Mouse (Mus musculus): ENCODE results near the gene Plcb4.
"Not testable (repeated sequence)": the region's sequence is repeated elsewhere in the genome, so short reads cannot be mapped to it uniquely, and the experiment has no call there.

Plcb4 gene

DNA sequence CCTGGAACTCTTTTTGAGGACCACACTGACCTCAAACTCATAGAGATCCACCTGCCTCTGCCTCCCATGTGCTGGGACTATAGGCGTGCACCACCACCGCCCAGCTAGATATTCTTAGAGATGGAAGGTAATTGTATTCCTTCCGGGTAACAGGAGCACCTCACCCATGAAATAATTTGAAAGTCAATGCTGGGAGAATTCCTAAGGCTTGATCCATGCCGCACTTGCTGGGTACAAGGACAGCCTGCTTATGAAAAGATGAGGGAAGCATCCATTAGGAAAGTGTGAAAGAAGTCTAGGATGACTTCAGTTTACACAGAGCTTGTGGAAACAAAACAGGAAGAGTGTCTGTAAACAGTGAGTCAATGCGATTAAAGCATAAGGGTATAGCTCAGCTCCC is 232.9 kb downstream of the Plcb4 start:
- DNase-seq (ENCODE audit: low spot score): no peak

DNA sequence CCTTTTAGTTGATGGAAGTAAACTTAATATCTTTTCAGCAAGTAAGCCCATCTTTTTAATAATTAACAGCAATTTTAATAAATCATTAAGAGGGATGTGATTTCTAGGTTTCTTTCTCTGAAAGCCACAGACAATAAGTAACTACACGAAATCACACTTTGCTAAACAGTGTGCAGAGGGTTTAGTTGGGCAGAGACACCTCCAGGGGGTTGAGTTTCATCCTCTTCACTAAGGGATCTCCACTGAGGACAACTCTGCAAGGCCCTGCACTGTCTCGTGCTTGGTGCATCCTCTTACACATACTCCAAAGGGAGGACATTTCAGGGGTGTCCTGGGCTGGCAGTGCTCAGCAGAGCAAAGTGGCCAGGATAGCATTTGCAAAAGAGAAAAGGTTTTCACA is 235.8 kb downstream of the Plcb4 start:
- no peak for DNase-seq (ENCODE audit: low spot score)

DNA sequence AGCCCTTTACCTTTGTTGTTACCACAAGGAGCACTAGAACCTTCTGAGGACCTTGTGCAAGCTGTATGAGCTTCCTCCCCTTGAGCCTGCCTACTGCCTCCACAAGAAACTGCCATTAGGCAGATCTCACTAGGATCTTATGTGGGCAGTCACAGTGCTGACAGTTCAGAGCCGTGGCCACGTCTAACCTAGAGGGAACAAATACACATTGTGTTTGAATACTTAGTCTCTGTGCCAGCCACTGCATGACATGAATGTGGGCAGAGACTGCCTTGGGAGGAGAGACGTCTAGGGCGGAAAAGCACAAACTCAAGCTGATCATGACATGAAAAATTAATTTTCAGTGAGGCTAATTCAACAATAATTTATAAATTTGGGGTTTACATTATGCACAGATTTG is 239.2 kb downstream of the Plcb4 start:
- no peak for DNase-seq (ENCODE audit: low spot score)

DNA sequence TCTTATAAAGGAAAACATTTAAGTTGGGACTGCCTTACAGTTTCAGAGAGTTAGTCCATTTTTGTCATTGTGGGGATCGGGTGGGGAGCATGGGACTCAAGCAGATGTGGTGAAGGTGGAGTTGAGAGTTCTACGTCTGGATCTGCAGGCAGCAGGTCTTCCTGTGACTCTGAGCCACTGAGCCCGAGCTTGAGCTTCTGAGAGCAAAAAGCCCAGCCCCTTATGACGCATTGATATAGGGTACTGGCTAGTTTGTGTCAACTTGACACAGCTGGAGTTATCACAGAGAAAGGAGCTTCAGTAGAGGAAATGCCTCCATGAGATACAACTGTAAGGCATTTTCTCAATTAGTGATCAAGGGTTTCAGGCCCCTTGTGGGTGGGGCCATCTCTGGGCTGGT is 241.1 kb downstream of the Plcb4 start:
- not testable (repeated sequence) for DNase-seq (ENCODE audit: low spot score)

DNA sequence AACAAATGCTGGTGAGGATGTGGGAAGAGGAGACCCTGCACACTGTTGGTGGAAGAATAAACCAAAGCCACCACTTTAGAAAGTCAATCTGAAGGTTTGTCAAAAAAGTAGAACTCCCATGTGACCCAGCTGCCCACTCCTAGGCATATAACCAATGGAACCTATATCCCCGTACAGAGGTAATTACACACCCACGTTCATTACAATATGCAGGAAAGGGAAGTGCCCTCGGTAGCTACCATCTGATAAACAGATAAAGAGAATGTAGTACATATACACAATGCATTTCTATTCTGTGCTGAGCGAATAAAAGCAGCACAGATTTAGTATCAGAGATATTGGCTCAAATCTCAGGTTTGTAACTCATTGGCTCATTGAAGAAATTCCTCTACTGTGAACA is 242.2 kb downstream of the Plcb4 start:
- DNase-seq (ENCODE audit: low spot score): no peak

DNA sequence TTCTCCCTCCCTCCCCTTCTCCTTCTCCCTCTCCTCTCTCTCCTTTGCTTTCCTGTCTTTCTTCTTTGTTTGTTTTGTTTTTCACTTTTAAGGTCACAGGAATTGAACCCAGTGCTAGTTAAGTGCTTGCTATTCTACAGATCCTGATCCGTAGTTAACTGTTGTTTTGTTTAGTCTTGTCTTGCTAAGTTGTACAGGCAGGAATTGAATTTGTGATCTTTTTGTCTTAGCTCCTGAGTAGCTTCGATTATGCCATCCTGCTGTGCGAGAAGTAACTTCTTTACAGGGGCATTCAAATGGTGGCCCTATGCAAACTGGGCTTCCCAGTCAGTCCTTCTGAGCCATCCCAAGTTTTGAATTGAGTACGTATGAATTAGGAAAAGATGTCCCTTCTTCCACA is 245.5 kb downstream of the Plcb4 start:
- no peak for DNase-seq (ENCODE audit: low spot score)

DNA sequence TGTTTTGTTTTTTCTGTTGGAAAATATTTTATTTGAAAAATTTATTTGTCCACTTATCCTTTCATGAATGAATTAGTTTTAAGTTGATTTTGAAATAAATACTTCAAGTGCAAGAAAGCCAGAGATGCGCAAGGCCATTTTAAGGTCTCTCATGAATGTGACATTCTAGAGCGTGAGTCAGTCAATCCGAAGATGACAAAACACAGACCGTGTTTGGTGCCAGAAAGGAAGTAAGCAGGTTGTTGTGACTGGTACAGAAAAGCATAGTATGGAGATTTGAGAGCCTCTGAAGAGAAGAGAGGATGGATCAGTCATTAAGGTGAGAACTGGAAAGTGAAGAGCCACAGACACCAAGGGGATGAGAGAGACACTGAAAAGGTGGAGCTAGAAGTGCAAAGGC is 246.0 kb downstream of the Plcb4 start:
- no peak for DNase-seq (ENCODE audit: low spot score)

DNA sequence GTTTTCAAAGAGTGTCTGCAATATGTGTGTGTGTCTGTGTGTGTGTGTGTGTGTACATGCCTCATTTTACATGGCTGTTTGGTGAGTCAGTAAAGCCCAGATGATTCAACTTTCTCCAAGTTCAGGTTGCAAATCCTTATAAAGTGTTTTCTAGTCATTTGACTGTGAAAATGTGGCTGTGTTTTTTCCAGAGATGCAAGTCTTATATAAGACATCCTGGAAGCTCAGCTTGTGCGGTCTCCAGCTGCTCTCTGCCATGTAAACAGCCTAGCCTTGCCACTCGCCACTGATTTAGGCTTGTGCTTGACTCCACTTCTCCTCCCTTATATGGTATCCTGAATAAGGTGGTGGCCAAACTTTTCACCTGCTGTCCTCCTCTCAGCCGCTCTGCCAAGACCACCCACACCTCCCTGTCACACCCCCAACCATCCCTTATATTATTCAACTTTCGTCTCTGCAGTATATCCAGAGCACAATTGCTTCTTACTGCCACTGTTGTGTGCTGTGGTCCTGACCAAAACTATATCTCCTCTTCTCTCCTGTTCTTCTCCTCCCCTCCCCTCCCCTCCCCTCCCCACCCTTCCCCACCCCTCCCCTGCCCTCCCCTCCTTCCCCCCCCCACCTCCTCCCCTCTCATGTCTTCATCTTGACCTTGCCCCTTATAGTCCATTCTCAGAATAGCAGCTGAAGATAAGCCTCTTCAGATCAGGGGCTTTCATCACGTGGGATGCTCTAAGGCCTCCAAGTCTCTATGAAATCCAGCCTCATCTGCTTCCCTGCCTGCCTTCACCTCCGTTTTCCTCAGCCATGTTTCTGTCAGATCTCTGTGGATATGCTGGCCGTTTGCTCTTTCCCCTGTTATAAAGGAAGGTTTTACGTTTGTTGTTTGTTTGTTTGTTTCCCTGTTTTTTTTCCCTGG is 255.8 kb downstream of the Plcb4 start:
- DNase-seq (ENCODE audit: low spot score): no peak

DNA sequence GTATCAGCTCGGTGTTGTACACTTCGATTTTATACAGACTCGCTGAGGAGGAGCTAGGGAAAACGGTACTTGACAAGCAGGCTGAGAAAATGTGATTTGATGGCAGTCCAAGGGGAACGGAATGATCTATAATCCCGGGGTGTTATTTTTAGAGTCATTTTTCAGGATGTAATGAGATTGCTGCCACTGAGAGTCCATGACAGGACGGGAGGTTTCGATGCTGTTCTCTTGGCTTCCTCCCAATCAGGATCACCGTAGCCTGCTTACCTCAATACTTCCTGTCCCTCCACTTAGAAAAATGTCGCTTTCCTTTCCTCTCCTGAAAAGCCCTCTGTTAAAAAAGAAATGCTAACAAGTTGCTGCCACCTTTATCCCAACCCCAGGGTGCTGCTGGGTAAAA is 257.1 kb downstream of the Plcb4 start:
- DNase-seq (ENCODE audit: low spot score): no peak

DNA sequence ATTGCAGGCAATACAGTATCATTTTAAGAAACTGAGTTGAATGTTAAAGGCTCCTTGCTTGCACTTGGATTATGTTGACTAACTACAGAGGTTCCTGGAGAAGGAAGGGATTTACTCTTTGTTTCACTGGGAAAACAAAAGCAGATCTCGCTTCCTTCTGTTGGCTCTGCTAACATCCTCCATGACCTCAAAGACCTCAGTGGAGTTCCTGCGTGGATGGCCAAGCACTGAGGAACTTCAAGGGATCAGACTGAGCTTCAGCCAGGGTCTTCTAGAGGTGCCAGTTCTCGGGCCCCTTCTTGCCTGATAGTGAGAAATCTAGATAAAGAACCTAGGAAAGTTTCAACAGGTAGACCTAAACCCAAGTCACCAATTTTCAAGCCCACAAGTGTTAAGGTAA is 258.2 kb downstream of the Plcb4 start:
- no peak for DNase-seq (ENCODE audit: low spot score)

DNA sequence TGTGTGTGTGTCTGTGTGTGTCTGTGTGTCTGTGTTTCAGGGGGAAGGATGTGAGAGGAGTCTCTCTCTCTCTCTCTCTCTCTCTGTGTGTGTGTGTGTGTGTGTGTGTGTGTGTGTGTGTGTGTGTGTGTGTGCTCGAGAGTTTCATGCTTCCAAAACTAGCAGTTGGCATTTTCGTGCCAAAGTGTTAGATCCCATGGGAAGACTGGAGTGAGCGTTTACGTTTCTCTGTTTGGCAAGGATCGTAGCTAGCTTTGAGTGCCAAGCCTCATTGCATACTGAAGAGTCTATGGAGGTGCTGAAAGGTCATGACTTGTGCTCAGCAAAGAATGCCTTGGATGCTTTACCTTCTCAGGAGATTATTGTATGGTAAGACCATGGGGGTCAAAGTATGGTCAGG is 259.3 kb downstream of the Plcb4 start:
- DNase-seq (ENCODE audit: low spot score): no peak

DNA sequence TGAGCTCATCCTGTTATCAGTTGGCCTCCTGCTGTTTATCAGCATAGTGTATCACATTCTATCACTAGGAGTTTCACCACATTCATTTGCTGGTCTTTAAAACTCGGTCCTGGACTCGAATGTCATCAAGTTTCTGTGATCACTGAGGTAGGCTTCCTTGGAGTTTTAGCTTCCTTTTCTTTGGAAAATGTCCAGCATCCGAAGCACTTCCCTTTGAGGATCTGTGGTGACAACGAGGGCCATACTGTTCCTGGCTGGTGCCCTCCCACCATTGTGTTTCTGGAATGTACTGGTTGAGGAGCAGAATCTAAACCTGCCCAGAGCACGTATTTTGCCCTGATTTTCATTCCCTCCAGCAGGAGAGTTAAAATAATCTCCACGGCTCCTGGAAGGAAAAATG is 260.8 kb downstream of the Plcb4 start:
- DNase-seq (ENCODE audit: low spot score): no peak

DNA sequence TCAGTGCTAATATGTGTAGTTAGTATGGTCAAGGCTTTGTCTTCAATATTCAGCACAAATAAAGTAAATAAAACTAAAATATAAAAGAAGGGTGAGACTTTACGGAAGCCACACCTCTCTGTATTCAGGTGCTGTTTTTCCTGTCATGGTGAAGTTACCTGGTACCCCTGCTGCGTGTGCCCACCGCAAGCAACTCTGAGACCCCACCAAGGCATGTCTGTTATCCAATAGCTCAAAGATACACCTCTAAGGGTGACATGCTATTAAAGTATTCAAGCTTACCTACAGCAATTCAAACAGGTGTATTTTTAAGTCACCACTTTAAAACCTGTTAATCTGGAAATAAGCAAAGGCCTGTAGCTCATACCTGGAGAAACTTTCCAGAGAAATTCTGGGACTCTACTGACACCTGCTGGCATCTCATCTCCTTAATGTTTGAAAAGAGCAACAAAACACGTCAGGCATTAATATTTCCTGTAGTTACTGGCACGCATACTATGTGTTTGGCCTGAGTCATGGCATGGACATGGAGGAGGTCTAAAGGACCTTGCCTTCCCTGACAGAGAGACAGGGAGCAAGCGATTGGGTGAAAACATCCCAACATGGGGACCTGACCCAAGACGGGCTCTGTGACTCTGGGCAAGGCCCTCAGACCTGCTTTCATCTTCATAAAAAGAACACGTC is 268.0 kb downstream of the Plcb4 start:
- DNase-seq (ENCODE audit: low spot score): no peak

DNA sequence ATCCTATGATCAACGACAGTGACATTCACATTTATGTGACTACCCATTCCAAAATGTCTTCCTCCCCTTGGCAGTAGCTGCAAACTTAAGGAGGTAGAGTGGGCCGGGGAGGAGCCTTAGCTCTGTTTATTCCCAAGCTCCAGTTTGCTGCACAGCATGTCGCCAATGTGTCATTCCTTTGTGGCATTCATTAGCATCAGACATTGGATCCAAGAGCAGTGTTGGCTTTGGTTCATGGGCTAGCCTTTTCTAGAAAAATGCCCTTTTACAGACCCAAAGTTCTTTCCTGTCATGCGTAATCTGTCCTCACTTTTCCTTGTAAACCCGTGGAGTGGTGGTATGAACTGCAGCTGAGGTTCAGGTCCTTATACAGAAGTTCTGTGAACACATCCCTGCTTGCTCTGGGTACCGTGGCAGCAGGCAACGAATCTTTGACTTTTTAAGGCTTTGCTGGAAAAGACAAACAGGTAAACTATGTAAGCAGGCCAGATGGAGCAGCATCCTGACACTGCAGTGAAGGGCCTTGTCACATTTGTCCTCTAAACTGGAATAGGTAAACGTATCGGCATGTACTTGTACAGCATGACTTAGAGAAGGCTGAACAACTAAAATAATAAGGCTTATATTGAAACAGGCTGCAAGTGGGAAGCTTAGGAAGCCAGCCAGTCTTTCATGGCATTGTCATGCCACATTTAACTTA is 270.4 kb downstream of the Plcb4 start:
- DNase-seq (ENCODE audit: low spot score): no peak

DNA sequence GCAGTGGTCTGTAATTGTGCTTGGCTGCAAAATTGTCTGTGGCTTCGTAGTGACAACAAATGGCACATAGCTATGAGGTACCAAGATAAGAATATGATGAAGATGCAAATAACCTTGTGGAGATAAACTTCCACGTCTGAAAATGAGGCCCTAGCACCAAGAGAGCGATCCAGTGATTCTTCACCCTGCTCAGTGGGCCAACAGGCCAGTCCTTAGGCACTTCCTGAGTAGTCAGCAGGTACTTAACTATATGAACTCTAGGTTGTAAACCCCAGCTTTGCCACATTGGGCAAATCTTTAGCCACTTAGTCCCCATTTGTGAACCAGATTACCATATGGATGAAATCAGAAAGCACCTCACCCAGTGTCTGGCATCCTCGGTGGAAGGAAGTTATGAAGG is 271.9 kb downstream of the Plcb4 start:
- no peak for DNase-seq (ENCODE audit: low spot score)

DNA sequence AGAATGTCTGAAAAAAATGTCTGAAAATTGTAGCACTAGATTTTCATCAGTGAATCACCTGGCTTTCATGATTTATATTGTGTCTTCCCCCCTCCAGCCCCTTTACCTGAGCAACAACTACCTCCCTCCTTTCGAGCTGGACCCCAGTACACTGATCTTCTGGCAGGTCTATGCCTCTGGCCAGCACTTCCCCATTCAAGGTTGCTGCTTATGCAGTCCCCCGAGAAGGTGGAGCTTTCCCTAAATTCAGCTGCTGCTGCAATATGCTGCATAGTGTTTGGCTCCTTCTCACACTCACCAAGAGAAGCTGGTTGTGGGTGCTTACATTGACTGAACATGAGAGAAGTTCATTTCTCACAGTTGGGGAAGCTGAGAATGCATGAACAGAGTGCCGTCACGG is 273.8 kb downstream of the Plcb4 start:
- DNase-seq (ENCODE audit: low spot score): no peak

DNA sequence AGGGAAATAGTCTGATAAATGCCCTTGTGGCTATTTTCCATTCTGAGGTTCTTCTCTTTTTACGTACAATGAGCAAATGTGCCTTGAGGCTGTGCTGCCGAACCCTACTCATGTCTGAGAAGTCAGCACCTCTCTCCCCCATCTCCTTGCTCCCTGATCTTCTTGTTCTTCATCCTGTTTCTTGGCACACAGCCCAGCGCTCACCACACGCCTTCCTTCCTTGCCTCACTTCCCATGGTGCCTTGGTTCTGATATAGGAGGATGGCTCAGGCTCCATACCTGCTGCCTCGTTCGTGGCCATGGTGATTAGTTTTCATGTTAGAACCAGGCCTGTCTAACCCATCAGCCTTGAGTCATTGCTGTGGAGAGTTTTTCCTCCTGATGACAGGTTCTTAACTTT is 277.6 kb downstream of the Plcb4 start:
- DNase-seq (ENCODE audit: low spot score): no peak

DNA sequence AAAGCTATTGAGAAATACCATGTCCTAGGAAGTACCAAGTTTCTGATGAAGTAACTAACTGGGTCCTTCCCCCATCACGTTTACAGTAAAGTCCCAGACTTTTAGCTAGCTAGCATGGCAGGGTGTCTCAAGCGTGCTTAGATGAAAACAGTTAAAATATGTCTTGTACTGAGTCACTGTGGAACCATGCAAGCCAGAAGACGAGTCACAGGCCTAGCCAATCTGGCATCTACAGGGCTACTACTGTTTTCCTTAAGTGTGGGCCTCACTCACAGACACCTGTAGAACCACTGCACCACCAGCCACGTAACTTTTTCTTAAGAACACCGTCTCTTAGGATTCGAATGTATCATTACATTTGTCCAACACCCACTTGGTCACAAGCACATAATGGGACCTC is 278.8 kb downstream of the Plcb4 start:
- DNase-seq (ENCODE audit: low spot score): no peak

DNA sequence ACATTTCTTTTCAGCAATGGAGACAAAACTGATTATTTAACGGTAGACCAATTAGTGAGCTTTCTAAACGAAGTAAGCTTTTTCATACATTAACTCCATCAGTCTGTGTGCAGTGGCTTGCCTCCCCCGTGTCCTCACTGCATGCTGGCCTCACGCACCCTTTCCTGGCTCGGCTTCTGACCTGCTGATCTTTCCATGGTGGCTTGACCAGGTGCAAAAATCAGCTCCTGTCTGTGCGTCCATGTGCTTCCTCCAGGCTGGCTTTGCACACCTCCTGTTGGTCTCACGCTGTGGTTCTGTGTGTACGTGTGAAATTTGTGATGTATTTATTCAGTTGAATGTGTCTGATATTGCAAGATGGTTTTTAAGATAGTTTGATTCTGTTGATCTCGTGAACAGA is 281.1 kb downstream of the Plcb4 start:
- DNase-seq (ENCODE audit: low spot score): no peak

DNA sequence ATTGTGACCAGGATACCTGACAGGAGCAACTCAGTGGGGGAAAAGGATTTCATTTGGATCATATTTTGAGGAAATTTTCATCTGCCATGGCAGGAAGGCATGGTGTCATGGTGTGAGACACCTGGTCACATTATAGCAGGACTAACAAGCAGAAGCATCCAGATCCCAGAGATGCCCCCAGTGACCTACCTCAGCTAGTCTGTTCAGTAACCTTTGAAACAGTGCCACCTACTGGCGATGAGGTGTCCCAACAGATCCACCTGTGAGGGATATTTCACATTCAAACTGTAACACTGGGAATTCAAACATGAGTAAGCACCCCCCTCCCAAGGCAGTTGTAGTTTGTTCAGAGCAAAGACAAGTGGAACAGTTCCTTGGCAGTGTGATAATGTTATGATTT is 289.0 kb downstream of the Plcb4 start:
- peak; percentile 2 for DNase-seq (ENCODE audit: low spot score)

DNA sequence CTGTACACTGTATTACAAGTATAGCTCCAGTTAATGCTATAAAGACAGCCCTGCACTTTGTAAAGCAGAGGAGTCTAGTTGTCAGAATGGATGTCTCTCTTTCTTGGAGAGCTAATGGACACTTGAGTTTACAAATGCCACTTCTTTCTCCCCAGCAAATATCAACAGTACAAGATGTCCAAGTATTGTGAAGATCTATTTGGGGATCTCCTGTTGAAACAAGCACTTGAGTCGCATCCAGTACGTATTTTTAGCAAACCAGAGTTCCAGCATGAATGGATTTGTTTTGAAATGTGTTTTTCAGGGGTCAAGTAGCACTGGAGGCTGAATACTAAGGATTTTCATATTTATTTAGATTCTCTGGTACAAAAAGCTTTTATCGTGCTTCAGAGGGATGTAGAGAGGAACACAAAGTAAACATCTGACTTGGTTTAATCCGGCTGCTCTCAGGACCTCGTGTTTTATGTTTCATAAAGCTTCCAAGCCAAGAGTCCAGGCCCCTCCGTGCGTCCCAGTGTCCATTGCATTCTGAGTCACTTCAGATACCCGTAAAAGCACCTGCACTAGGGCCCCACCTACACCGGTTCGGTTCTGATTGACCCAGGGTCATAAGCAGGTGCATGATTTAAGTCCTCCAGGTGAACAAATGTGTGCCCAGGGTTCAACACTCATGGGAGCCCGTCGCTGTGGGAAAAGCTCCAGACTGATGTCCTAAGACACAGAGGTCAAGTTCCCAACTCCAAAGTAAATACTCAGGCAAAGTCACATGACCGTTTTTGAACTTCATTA is 296.1 kb downstream of the Plcb4 start:
- DNase-seq (ENCODE audit: low spot score): no peak

DNA sequence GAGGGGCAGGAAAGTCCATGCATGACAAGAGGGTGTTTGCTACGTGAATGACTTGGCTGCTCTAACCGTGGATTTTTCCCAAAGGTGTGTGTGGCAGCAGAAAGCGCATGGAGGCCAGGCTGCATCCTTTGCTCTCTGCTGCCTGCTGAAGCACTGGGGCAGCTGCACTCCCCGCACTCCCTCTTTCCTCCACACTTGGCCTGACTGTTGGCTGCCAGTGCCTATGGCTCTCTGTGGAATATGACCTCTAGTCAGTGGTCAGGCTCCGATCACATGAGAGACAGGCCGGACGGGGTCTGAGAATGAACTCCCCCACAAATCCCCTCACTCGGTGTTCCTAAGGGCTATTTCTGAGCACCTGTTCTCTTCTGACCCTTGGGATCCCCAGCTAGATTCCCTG is 297.0 kb downstream of the Plcb4 start:
- no peak for DNase-seq (ENCODE audit: low spot score)
